Mouse (Mus musculus) kidney, postnatal 0 days (tissue): ENCODE measurements around the gene Rasgrp1. TPM values are rescaled to one million over a fixed set of nuclear protein-coding genes. Genes with fewer than 3 reads are reported as not detected.
A peak's percentile ranks its signal among the peaks of the same experiment; 100 is the strongest.

Experiments
- ATAC-seq: fragments of 200-750 bp; cut with Nextera tagmentation; replicated peaks from 2 replicates; pipeline ENCODE4 v1.8.0; 2017; ENCODE audit warnings: low read depth, moderate number of reproducible peaks, moderate TSS enrichment, moderate library complexity; ENCODE audit not compliant: low FRiP score
- DNase-seq: peaks from one replicate; pipeline ENCODE4 v3.0.0-alpha.2; 2016; ENCODE audit warnings: low spot score
- H3K27ac ChIP-seq: fragments of 300-500 bp; sonication (generic); 2 replicates; pipeline ENCODE4 v1.5.1; 2014; ENCODE audit warnings: mild to moderate bottlenecking
- H3K27me3 ChIP-seq: fragments of 300-500 bp; sonication (generic); 2 replicates; pipeline ENCODE4 v1.6.1; 2014; ENCODE audit warnings: low read length, mixed read lengths; ENCODE audit not compliant: insufficient read depth
- H3K36me3 ChIP-seq: fragments of 300-500 bp; sonication (generic); 2 replicates; pipeline ENCODE4 v1.6.1; 2014; ENCODE audit warnings: low read length, mixed read lengths; ENCODE audit not compliant: insufficient read depth
- H3K4me1 ChIP-seq: fragments of 300-500 bp; sonication (generic); replicated peaks from 2 replicates; pipeline ENCODE4 v1.6.1; 2014; ENCODE audit warnings: antibody characterized with exemption, low read length, mixed read lengths; ENCODE audit not compliant: insufficient read depth
- H3K4me2 ChIP-seq: fragments of 300-500 bp; sonication (generic); 2 replicates; pipeline ENCODE4 v1.6.1; 2014; ENCODE audit warnings: mild to moderate bottlenecking, low read length, moderate library complexity, mixed read lengths
- H3K4me3 ChIP-seq: fragments of 300-500 bp; sonication (generic); replicated peaks from 2 replicates; pipeline ENCODE4 v1.5.1; 2014; ENCODE audit warnings: low read depth, low read length
- H3K9ac ChIP-seq: fragments of 300-500 bp; sonication (generic); 2 replicates; pipeline ENCODE4 v1.6.1; 2014; ENCODE audit warnings: low read depth, low read length
- H3K9me3 ChIP-seq: fragments of 300-500 bp; sonication (generic); replicated peaks from 2 replicates; pipeline ENCODE4 v1.6.1; 2016; ENCODE audit warnings: low read length, inconsistent platforms, mixed read lengths
- CTCF ChIP-seq: IDR thresholded peaks from 2 replicates; pipeline ENCODE4 v1.5.1; 2016; ENCODE audit warnings: antibody characterized with exemption, low read depth, mild to moderate bottlenecking, moderate library complexity
- WGBS: fragments of 180-500 bp; shearing (Covaris S2); extraction: QIAGEN DNeasy Blood & Tissue Kit; methylation state at CpG from one replicate; pipeline ENCODE4 v1.1.7; 2014; 5-methylcytosine and 5-hydroxymethylcytosine counted together
- polyA plus RNA-seq: library from polyadenylated mRNA; unstranded; fragments of >200 nt; fragmentation: Nextera tagmentation; extraction: Ambion mirVana; gene quantifications from 2 replicates; pipeline ENCODE4 v1.2.1, GENCODE M21; 2015

Gene Rasgrp1
- polyA plus RNA-seq, 1 experiment from 2014 or later: 0.46 TPM

DNA sequence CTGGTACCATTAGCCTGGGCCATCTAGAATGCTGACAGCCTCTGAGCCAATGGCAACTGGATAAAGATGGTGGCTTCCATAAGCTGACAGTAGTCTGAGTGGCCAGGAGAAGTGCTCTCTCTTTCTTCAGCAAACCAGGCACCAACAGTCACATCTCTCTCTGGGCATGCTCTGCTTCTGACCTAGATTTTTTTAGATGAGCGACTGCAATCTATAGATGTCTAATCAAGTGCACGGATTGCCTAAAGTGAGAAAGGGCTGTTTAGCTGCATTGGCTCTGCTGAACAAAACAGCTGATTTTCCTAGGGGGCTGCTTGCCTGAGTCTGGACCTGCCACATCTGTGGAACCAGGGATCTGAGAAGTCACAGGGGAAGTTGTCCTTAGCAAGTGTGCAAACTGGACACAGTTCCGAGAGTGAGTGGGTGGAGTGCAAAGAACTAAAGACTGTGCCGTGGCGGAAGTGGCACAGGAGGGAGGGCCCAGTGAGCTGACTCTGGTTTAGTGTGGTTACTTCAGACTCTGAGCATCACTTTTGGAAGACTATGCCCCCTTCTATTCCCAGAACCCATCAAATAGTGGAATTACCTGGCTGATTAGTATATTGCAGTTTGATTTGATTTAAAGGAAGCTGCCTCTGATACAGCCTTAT is 29.1 kb downstream of the Rasgrp1 start:
- Histone ChIP-seq H3K27me3 (no peaks in the 10 kb centered on the region), H3K9me3 (no peaks in the 10 kb centered on the region), H3K4me1 (no peaks in the 10 kb centered on the region), H3K9ac (no peak overlapping the region), H3K36me3 (no peaks in the 10 kb centered on the region), H3K4me2 (no peak overlapping the region), H3K27ac (no peak overlapping the region), H3K4me3 (no peak overlapping the region)
- TF ChIP-seq CTCF: no peak
- WGBS: 90% methylated on average over 5 of the region's 5 CpGs
- ATAC-seq (no peak), DNase-seq (no peak)

DNA sequence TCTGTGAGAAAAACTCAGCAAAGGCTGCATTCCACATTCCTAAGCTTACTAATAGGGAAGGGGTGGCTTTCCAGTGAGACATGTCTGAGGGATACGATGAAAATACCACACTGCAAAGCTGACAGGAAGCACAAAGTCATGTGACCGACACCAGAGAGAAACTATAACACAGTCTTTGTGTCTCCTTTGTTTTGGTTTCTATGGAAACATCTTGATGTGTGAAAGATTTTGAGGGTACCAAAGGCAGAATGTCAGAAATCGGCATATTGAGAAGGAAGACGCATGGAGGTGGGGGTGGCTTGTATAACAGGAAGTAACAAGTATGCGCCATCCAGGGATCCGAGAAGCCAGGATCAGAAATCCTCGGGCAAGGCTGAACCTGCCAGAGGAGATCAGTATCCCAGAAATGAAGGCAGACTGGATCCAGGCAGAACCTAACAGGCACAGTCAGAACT is 30.3 kb downstream of the Rasgrp1 start:
- no peaks in the 10 kb centered on the region for H3K27me3 ChIP-seq
- no peak for TF ChIP-seq CTCF
- 74% methylated on average over 7 of the region's 7 CpGs for WGBS
- no peak overlapping the region for H3K4me2 ChIP-seq
- DNase-seq (peak; percentile 26), ATAC-seq (no peak)
- H3K9me3 ChIP-seq: no peaks in the 10 kb centered on the region
- H3K4me3 ChIP-seq: no peak overlapping the region
- H3K9ac ChIP-seq: no peak overlapping the region
- H3K4me1 ChIP-seq: no peaks in the 10 kb centered on the region
- no peaks in the 10 kb centered on the region for H3K36me3 ChIP-seq
- H3K27ac ChIP-seq: no peak overlapping the region

DNA sequence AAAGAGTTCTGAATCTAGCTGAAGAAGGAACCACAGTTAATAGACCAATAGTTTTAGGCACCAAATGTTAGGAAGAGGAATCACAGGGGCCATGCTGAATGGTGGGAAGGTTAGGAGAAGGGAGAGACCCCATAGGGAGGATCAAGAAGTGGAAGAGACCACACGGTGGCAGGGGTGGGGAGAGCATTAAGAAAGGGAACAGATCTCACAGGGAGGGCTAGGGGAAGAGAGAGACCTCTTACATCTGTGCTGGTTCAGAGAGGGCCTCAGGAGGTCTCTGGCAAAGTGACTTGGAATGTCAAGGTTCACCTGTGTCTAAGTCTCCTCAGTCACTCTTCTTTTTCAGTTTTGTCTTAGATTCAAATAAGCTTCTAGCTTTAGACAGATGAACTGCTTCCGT is 30.8 kb downstream of the Rasgrp1 start:
- TF ChIP-seq CTCF: no peak
- no peaks in the 10 kb centered on the region for H3K36me3 ChIP-seq
- H3K4me2 ChIP-seq: no peak overlapping the region
- no peaks in the 10 kb centered on the region for H3K9me3 ChIP-seq
- DNase-seq (no peak), ATAC-seq (no peak)
- no peak overlapping the region for H3K9ac ChIP-seq
- H3K4me1 ChIP-seq: no peaks in the 10 kb centered on the region
- H3K4me3 ChIP-seq: no peak overlapping the region
- WGBS: 52% methylated on average over 2 of the region's 2 CpGs
- H3K27me3 ChIP-seq: no peaks in the 10 kb centered on the region
- no peak overlapping the region for H3K27ac ChIP-seq

DNA sequence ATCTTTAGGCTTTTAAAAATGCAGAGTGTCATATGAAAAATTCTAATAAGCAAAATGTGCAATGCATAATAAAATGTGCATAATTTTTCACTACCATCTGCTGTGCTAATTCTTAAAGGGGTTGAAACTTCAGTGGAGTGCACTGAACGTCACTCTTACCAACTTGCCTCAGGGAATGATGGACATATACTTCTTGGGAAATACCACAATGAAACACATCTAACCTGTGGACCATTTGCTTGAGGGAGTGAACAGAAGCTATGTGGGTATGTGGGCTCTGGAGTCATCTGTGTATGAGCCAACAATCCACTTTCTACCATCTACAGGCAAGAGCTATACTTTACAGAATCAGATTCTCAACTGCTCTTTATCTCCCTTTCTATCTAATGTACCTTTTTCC is 31.5 kb downstream of the Rasgrp1 start:
- no peak for ATAC-seq
- WGBS: 71% methylated on average over 1 of the region's 1 CpGs
- no peak for DNase-seq
- Histone ChIP-seq H3K36me3 (no peaks in the 10 kb centered on the region), H3K27ac (no peak overlapping the region), H3K9me3 (no peaks in the 10 kb centered on the region), H3K9ac (no peak overlapping the region), H3K4me3 (no peak overlapping the region), H3K4me2 (no peak overlapping the region), H3K27me3 (no peaks in the 10 kb centered on the region), H3K4me1 (no peaks in the 10 kb centered on the region)
- TF ChIP-seq CTCF: no peak

GRCm38 (mm10) chr2:117309046-117309445 is 33.8 kb downstream of the Rasgrp1 start:
- H3K27me3 ChIP-seq: no peaks in the 10 kb centered on the region

GRCm38 (mm10) chr2:117307959-117308358 is 34.8 kb downstream of the Rasgrp1 start:
- Histone ChIP-seq H3K9me3 (no peaks in the 10 kb centered on the region), H3K4me1 (no peaks in the 10 kb centered on the region), H3K4me2 (no peak overlapping the region), H3K4me3 (no peak overlapping the region), H3K27me3 (no peaks in the 10 kb centered on the region), H3K36me3 (no peaks in the 10 kb centered on the region), H3K27ac (no peak overlapping the region), H3K9ac (no peak overlapping the region)
- TF ChIP-seq CTCF: no peak
- ATAC-seq: no peak
- DNase-seq: no peak
- 79% methylated on average over 3 of the region's 3 CpGs for WGBS

More at GRCm38 (mm10) chr2:117309046-117309445, 33.8 kb downstream of the Rasgrp1 start:
- Histone ChIP-seq H3K4me3 (no peak overlapping the region), H3K27ac (no peak overlapping the region), H3K4me2 (no peak overlapping the region), H3K9ac (no peak overlapping the region), H3K4me1 (no peaks in the 10 kb centered on the region), H3K9me3 (no peaks in the 10 kb centered on the region), H3K36me3 (no peaks in the 10 kb centered on the region)
- ATAC-seq (no peak), DNase-seq (no peak)
- WGBS: 76% methylated on average over 2 of the region's 2 CpGs
- no peak for TF ChIP-seq CTCF

DNA sequence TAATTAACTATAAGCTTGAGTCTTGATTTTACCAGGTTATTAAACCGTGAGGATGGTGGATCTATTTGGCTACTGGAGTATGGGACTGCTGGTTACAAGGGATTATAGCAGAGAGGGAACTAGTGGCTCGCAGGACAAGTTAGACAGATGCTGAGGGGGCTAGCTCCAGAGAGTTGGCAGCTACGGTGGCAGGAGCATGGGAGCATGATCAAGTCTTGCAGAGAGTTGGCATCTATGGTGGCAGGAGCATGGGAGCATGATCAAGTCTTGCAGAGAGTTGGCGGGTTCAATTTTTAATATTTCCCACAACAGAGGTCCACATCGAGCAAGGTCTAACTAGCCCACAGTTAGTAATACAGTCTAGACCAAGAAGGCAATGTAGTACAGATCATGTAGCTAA is 37.9 kb downstream of the Rasgrp1 start:
- no peak overlapping the region for H3K4me2 ChIP-seq
- no peaks in the 10 kb centered on the region for H3K9me3 ChIP-seq
- H3K27ac ChIP-seq: no peak overlapping the region
- no peak overlapping the region for H3K4me3 ChIP-seq
- TF ChIP-seq CTCF: no peak
- DNase-seq (no peak), ATAC-seq (no peak)
- no peaks in the 10 kb centered on the region for H3K36me3 ChIP-seq
- no peak overlapping the region for H3K9ac ChIP-seq
- no peaks in the 10 kb centered on the region for H3K4me1 ChIP-seq
- WGBS: 89% methylated on average over 5 of the region's 5 CpGs
- H3K27me3 ChIP-seq: no peaks in the 10 kb centered on the region
